Mouse (Mus musculus): ENCODE results near the gene Grip1.
A peak's percentile ranks its signal among the peaks of the same experiment; 100 is the strongest.

The Grip1 gene

GRCm38 (mm10) chr10:119957260-119957955 is 503.8 kb downstream of the Grip1 start:
- no peak for DNase-seq (ENCODE audit: low spot score)

- DNase-seq (ENCODE audit: low spot score), result no peak
Measured at GRCm38 (mm10) chr10:119960915-119961314, 507.3 kb downstream of the Grip1 start.

GRCm38 (mm10) chr10:119966321-119966720 is 512.7 kb downstream of the Grip1 start:
- no peak for DNase-seq (ENCODE audit: low spot score)

- no peak for DNase-seq (ENCODE audit: low spot score)
Measured at GRCm38 (mm10) chr10:119979396-119979795, 525.8 kb downstream of the Grip1 start.

- DNase-seq (ENCODE audit: low spot score), result no peak
Measured at GRCm38 (mm10) chr10:119980032-119980431, 526.4 kb downstream of the Grip1 start.

- DNase-seq (ENCODE audit: low spot score), result peak; percentile 13
Measured at GRCm38 (mm10) chr10:119984299-119984698, 530.7 kb downstream of the Grip1 start.

DNA sequence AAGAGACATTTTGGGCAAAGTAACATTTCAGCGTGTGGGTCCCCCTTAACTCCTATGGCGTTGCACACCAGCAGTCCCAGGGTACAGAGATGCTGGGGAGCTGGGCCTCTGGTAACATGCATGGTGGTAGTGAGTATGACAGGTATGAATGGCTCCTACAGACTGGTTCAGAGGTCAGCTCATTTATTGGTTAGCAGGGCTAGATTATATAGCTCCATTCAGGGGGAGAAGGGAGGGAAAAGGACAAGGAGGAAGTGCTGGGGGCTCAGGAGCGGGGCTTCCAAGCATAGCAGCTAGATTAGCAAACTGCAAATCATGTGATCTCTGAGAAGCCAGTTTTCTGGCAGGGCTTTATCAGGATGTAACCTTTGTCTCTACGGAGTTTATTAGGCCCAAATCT is 544.8 kb downstream of the Grip1 start:
- DNase-seq (ENCODE audit: low spot score), result no peak

DNA sequence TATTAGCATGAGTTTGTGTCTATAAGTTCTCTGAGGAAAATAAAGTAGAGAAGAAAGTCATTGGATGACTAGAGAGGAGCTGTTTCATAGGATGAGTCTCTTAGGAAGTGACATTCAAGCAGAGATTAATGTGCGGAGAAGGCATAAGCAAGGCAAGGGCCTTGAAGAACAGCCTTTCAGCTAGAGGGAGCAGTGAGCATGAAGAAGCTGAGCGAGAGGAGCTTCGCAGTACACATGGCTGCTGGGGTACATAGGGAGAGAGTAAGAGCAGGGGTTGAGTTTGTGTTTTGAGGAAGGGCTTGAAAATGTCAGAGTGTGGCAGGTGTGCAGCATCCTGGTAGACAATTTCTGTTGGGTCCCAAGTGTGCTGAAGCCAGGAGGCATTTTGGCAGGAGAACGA is 548.5 kb downstream of the Grip1 start:
- DNase-seq (ENCODE audit: low spot score), result no peak

DNA sequence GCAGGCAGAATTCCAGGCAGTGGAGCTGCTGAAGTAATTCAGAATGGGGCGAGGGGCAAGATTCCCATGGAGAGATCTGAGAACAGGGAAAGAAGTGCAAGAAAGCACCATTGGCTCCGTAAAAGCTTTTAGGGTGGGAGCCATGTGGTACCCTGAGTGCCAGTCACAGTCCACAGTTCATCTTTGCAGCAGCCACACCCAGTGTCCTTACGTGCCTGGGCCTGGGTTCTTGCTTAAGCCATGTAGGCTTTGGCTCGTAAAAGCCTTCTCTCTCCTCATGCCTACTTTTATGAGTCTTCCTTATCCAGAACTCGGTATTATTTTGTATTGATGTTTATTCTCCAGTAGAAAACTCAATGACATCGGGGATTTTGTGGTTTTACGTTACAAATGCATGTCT is 550.5 kb downstream of the Grip1 start:
- no peak for DNase-seq (ENCODE audit: low spot score)

- DNase-seq (ENCODE audit: low spot score), result no peak
Measured at GRCm38 (mm10) chr10:120005581-120005980, 552.0 kb downstream of the Grip1 start.

GRCm38 (mm10) chr10:120012331-120012730 is 558.7 kb downstream of the Grip1 start:
- no peak for DNase-seq (ENCODE audit: low spot score)

- no peak for DNase-seq (ENCODE audit: low spot score)
Measured at GRCm38 (mm10) chr10:120015117-120015516, 561.5 kb downstream of the Grip1 start.

GRCm38 (mm10) chr10:120026437-120026836 is 572.8 kb downstream of the Grip1 start:
- no peak for DNase-seq (ENCODE audit: low spot score)

DNA sequence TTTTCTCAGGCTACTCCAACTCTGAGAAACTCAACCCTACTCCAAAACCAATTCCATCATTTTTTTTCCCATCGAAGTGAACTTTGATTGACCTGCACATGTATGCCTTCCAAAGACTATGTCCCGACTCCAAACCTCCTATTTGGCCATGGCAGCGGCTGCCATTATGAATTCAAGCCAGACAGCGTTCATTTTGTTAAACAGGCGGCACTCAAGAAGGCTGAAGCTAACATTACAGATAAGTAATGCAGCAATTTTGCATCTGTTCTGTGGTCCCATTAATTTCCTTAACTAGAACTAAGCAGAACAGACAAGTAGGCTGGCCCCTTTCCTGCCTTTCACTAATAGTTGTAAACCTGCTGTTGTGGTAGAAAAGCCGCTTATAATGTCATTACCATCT is 577.3 kb downstream of the Grip1 start:
- DNase-seq (ENCODE audit: low spot score), result no peak

DNA sequence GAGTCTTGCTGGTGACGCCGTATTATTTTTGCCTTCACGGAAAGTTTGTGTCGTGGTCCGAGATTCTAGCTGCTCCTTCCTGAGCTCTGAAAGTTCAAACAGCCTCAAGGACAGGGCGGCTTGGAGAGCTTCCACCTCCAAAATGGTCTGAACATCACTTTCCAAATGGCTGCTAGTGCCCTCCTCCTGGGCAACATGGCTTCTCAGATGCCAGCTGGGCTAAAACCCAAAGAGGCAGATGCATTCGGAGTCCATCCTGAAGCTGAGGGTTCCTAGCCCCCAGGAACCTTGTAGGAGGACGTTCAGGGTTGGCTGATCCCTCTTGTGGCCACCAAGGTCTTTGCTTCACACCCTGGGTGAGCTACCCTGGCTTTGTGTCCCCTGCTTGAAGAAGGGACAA is 577.7 kb downstream of the Grip1 start:
- no peak for DNase-seq (ENCODE audit: low spot score)

GRCm38 (mm10) chr10:120033866-120034265 is 580.2 kb downstream of the Grip1 start:
- DNase-seq (ENCODE audit: low spot score), result no peak

DNA sequence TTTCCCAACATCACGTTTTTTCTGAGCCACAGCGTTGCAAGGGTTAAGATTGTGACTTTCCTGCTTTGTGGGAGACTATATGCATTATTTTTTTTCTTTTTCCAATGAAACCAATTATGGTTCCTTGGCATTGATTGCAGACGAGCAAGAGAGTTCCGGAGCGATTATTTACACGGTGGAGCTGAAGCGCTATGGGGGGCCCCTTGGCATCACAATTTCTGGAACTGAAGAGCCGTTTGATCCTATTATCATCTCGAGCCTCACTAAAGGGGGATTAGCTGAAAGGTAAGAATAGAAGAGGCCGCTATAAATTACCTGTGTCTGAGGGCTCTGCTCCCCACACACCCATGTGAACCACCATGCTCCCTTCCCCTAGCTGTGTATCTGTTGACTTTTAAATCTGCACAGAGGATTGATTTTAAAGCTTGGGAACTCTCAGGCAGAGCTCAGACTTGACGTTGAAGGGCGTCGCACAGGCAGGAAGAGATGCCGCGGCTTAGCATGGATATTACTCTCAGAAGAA is 581.6 kb downstream of the Grip1 start:
- no peak for DNase-seq (ENCODE audit: low spot score)

GRCm38 (mm10) chr10:120035824-120036223 is 582.2 kb downstream of the Grip1 start:
- DNase-seq (ENCODE audit: low spot score), result no peak

DNA sequence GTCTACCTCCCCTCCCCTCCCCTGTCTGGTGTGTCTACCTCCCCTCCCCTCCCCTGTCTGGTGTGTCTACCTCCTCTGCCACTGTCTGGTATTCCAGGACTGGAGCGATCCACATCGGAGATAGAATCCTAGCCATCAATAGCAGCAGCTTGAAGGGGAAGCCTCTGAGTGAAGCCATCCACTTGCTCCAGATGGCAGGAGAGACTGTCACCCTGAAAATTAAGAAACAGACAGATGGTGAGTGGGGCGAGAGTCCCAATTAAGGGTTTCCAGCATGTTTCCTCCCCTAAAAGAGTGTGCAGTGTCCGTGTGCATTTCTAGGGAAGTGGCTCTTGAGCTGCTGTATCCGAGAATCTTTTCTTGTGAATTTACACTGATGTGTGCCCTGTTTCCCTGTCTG is 584.6 kb downstream of the Grip1 start:
- no peak for DNase-seq (ENCODE audit: low spot score)

- DNase-seq (ENCODE audit: low spot score), result no peak
Measured at GRCm38 (mm10) chr10:120044237-120044636, 590.6 kb downstream of the Grip1 start.

- no peak for DNase-seq (ENCODE audit: low spot score)
Measured at GRCm38 (mm10) chr10:120044714-120045234, 591.1 kb downstream of the Grip1 start.

GRCm38 (mm10) chr10:120060579-120061237 is 607.1 kb downstream of the Grip1 start:
- no peak for DNase-seq (ENCODE audit: low spot score)

All from urinary bladder, postnatal 14 days (tissue).